Mouse (Mus musculus) neural tube, embryonic 12.5 days (tissue): ENCODE results near the gene Itih3. TPM values are rescaled to one million over a fixed set of nuclear protein-coding genes. Genes with fewer than 3 reads are reported as not detected.

Experiments
- ATAC-seq: fragments of 200-750 bp; cut with Nextera tagmentation; 2 replicates; pipeline ENCODE4 v1.8.0; 2017; ENCODE audit warnings: low read depth, mild to moderate bottlenecking, moderate TSS enrichment, moderate library complexity; ENCODE audit not compliant: low FRiP score
- H3K27ac ChIP-seq: fragments of 300-500 bp; sonication (generic); 2 replicates; pipeline ENCODE4 v1.5.1; 2016
- H3K27me3 ChIP-seq: fragments of 300-500 bp; sonication (generic); replicated peaks from 2 replicates; pipeline ENCODE4 v1.6.1; 2016; ENCODE audit warnings: mild to moderate bottlenecking
- H3K36me3 ChIP-seq: fragments of 300-500 bp; sonication (generic); 2 replicates; pipeline ENCODE4 v1.6.1; 2016; ENCODE audit warnings: mild to moderate bottlenecking
- H3K4me1 ChIP-seq: fragments of 300-500 bp; sonication (generic); 2 replicates; pipeline ENCODE4 v1.6.1; 2016
- H3K4me2 ChIP-seq: fragments of 300-500 bp; sonication (generic); replicated peaks from 2 replicates; pipeline ENCODE4 v1.6.1; 2016; ENCODE audit warnings: mild to moderate bottlenecking
- H3K4me3 ChIP-seq: fragments of 300-500 bp; sonication (generic); 2 replicates; pipeline ENCODE4 v1.5.1; 2016
- H3K9ac ChIP-seq: fragments of 300-500 bp; sonication (generic); 2 replicates; pipeline ENCODE4 v1.6.1; 2016; ENCODE audit warnings: mild to moderate bottlenecking
- H3K9me3 ChIP-seq: fragments of 300-500 bp; sonication (generic); 2 replicates; pipeline ENCODE4 v1.6.1; 2016; ENCODE audit warnings: mild to moderate bottlenecking
- WGBS: fragments of 180-500 bp; shearing (Covaris S2); methylation state at CpG from one replicate; pipeline ENCODE4 v1.1.7; 2016; 5-methylcytosine and 5-hydroxymethylcytosine counted together
- polyA plus RNA-seq: library from polyadenylated mRNA; unstranded; fragments of >200 nt; fragmentation: Nextera tagmentation; extraction: Ambion mirVana; gene quantifications from 2 replicates; pipeline ENCODE4 v1.2.1, GENCODE M21; 2016

Gene Itih3
- polyA plus RNA-seq = 0.09 and 0.24 TPM in 2 replicates

DNA sequence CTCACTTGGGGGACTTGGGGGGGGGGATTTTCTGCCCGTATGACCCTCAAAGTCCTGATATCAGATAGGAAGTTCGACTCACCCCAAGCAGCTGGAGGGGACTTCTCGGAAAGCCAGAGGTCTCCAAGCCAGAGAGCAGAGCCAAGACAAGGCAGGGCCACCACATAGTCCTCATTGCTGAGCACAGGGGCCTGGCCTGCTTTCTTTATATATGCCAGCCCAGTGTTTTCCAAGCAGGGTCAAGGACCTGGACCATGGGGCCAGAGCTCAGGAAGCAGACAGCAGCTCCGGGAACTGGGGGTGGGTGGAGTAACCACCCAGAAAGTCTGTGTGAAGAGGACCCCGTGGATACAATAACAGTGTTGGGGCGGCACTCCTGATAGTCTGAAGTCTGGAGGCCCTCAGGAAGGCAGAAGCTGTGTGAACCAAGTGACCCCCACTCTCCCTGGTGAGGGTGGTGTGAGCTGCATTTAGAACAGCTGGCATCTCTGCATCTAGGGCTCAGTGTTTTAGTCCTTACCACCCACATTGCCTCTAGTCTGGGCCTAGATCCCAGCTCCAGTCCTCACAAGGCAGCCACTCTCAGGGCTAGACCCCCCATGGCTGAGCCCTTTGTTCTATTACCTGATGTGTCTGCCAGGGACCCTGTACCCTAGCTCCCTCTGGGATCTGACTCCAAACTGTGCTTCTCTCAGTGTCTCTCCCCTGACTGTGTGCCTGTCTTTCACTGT lies at the start of gene Itih3:
Gene Itih3, minus strand, starts transcription at position 386 of the 731 bp plus-strand sequence.
- Histone ChIP-seq H3K9me3 (no peaks in the 10 kb centered on the region), H3K4me1 (no peaks in the 10 kb centered on the region), H3K4me2 (no peak within 1 kb of the TSS), H3K4me3 (no peak within 1 kb of the TSS), H3K9ac (no peak within 1 kb of the TSS), H3K36me3 (no peaks in the 10 kb centered on the region), H3K27me3 (no peaks in the 10 kb centered on the region), H3K27ac (no peak within 1 kb of the TSS)
- no peak for ATAC-seq
- WGBS = 76% methylated on average over 6 of the region's 6 CpGs

DNA sequence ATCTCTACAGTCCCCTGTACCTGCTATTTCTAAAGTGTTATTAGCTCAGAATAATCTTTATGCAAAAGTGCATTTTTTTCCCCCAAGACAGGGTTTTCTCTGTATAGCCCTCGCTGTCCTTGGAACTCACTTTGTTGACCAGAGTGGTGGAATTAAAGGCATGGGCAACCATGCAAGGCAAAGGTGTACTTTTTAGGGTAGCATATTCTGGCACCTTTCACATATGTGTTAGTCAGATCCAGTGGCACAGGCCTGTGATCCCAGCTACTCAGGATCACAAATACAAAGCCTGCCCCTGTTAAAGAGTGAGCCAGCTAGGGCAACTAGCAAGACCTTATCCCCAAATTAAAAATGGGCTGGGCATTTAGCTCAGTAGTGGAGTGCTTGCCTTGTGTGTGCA lies 36.8 kb upstream of the Itih3 start:
- H3K27me3 ChIP-seq = no peaks in the 10 kb centered on the region
- H3K36me3 ChIP-seq = peaks cover 22% of the 10 kb centered on the region
- no peak overlapping the region for H3K4me3 ChIP-seq
- H3K9ac ChIP-seq = no peak overlapping the region
- no peak for ATAC-seq
- 95% methylated on average over 1 of the region's 1 CpGs for WGBS
- H3K4me1 ChIP-seq = no peaks in the 10 kb centered on the region
- no peak overlapping the region for H3K27ac ChIP-seq
- H3K9me3 ChIP-seq = no peaks in the 10 kb centered on the region
- no peak overlapping the region for H3K4me2 ChIP-seq

DNA sequence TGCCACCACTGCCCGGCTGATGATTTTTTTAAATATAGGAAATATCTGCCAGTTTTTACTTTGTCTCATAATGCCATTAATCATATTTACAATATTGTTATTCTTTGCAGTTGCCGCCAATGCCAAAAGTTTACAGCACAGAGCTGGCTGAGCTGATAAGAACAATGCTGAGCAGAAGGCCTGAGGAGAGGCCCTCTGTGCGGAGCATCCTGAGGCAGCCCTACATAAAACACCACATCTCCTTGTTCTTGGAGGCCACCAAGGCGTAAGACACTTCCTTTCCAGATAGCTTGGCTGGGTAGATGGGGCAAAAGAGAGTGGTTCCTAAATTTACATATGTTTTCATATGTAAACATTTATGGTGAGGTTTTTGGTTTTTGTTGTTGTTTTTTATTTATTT lies 35.5 kb upstream of the Itih3 start:
- Histone ChIP-seq H3K4me3 (no peak overlapping the region), H3K36me3 (peaks cover 26% of the 10 kb centered on the region), H3K9ac (no peak overlapping the region), H3K27ac (no peak overlapping the region), H3K9me3 (no peaks in the 10 kb centered on the region), H3K4me2 (no peak overlapping the region), H3K4me1 (no peaks in the 10 kb centered on the region), H3K27me3 (no peaks in the 10 kb centered on the region)
- WGBS = 93% methylated on average over 4 of the region's 4 CpGs
- no peak for ATAC-seq

DNA sequence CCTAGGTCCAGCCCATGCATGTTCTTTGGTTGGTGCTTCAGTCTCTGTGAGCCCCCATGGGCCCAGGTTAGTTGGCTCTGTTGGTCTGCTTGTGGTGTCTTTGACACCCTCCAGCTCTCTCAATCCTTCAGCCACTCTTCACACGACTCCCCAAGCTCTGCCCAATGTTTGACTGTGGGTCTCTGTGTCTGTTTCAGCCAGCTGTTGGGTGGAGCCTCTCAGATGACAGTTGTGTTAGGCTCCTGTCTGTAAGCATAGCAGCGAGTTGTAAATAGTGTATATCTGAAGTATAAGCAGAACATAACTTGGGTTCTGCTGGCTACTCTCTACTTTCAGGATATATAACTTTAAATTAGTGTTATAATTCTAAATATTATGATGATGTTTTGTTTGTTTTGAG lies 35.0 kb upstream of the Itih3 start:
- WGBS = 84% methylated on average over 2 of the region's 2 CpGs
- peaks cover 29% of the 10 kb centered on the region for H3K36me3 ChIP-seq
- no peak for ATAC-seq

GRCm38 (mm10) chr14:30951154-30951825 lies 27.7 kb upstream of the Itih3 start, which contains the start of gene Nek4:
TSS of gene Nek4 (plus strand) at chr14:30951377.
- ATAC-seq = peak; percentile 98
- Histone ChIP-seq H3K9ac (peak within 1 kb of the TSS; percentile 69), H3K27ac (no peak within 1 kb of the TSS), H3K27me3 (no peaks in the 10 kb centered on the region), H3K4me3 (peak within 1 kb of the TSS; percentile 66), H3K36me3 (peaks cover 7% of the 10 kb centered on the region; the same call in 1 of the 2 replicates), H3K9me3 (no peaks in the 10 kb centered on the region), H3K4me2 (peak within 1 kb of the TSS; percentile 73), H3K4me1 (peaks cover 6% of the 10 kb centered on the region)
- WGBS = under 1% methylated on average over 57 of the region's 57 CpGs

More for the DNA sequence above, 35.0 kb upstream of the Itih3 start:
- H3K9ac ChIP-seq = no peak overlapping the region
- H3K9me3 ChIP-seq = no peaks in the 10 kb centered on the region
- no peak overlapping the region for H3K4me3 ChIP-seq
- H3K4me2 ChIP-seq = no peak overlapping the region
- H3K27ac ChIP-seq = no peak overlapping the region
- no peaks in the 10 kb centered on the region for H3K4me1 ChIP-seq
- H3K27me3 ChIP-seq = no peaks in the 10 kb centered on the region

DNA sequence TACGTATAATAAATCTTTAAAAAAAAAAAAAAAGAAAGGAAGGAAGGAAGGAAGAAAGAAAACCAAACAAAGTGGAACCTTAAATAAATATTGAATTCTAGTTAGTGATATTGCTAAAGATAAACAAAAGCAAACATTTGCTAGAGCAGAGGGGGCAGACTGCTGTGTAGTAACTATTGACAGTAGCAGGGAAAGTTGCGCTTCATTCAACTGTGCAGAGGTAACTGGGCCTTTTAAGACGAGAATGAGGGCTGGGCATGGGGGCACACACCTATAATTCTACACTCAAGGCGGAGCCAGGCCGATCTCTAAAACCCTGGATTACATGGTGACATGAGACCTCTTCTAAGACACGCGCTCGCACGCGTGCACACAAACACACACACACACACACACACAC lies 26.4 kb upstream of the Itih3 start:
- H3K4me1 ChIP-seq = peaks cover 6% of the 10 kb centered on the region
- no peak overlapping the region for H3K9ac ChIP-seq
- H3K9me3 ChIP-seq = no peaks in the 10 kb centered on the region
- H3K4me3 ChIP-seq = no peak overlapping the region
- WGBS = 96% methylated on average over 10 of the region's 10 CpGs
- H3K36me3 ChIP-seq = 0 out of 2 replicates have a peak, but pooled peaks cover 7% of the 10 kb centered on the region
- no peak for ATAC-seq
- no peaks in the 10 kb centered on the region for H3K27me3 ChIP-seq
- H3K4me2 ChIP-seq = no peak overlapping the region
- no peak overlapping the region for H3K27ac ChIP-seq

DNA sequence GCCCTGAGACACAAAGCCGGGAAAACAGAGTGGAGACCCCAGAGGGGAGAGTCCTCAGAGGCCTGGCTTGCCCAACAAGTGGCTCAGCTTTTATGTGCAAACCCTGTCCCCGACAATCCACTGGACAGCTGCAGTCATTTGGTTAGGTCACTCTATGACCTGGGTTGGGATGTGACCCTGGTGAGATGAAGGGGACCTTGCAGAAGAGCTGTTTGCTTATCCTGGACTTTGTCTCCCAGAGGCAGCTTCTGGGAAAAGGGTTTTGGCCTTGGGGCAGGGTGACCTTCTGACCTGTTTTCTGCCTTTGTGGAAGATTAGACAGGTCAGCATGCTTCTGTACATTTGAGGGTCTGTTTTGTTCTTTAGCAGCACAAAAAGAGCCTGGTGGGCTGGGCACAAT lies 21.2 kb upstream of the Itih3 start:
- WGBS = 75% methylated on average over 2 of the region's 2 CpGs
- Histone ChIP-seq H3K9ac (no peak overlapping the region), H3K27me3 (no peaks in the 10 kb centered on the region), H3K9me3 (no peaks in the 10 kb centered on the region), H3K27ac (no peak overlapping the region), H3K36me3 (no peaks in the 10 kb centered on the region), H3K4me2 (no peak overlapping the region), H3K4me3 (no peak overlapping the region), H3K4me1 (no peaks in the 10 kb centered on the region)
- no peak for ATAC-seq

DNA sequence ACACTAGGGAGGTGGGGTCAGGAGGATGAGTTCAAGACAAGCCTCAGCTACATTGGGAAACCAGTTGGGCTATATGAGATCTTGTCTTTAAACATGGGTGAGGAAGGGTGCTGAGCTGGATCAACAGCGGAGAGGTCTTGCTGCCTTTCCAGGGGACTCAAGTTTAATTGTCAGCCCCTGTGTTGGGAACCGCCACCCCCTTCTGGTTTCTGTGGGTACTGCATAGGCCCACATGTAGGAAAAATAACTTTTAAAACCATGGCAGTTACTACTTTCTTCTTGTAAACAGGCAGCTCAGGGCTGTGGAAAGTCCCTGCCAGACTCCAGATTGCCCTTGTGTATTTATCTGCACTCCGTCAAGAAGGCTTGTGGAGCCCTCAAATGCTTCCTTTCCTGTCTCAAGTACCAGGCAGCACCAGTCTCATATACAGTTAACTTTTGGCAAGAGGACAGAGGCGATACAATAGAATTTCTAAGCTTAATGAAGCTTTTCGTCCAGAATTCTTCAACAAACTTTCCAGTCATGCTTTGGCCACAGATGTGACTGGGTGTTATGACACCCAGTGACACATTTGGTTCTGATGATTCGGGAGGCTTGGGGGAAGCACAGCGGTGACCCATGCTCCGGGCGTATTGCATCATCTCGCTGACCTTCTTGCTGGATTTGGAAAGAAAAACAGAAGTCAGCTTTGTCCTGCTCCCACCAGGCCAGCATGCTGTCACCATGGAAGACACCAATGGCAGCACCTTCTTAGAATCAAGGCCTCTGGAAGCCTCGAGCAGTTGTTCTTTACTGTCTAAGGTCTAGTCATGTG lies 20.5 kb upstream of the Itih3 start:
- no peak overlapping the region for H3K27ac ChIP-seq
- H3K27me3 ChIP-seq = no peaks in the 10 kb centered on the region
- no peak overlapping the region for H3K4me2 ChIP-seq
- no peaks in the 10 kb centered on the region for H3K36me3 ChIP-seq
- H3K9ac ChIP-seq = no peak overlapping the region
- 70% methylated on average over 11 of the region's 11 CpGs for WGBS
- H3K4me3 ChIP-seq = no peak overlapping the region
- ATAC-seq = no peak
- H3K9me3 ChIP-seq = no peaks in the 10 kb centered on the region
- no peaks in the 10 kb centered on the region for H3K4me1 ChIP-seq

GRCm38 (mm10) chr14:30943038-30943437 lies 19.5 kb upstream of the Itih3 start, which contains the start of gene Itih1:
TSS of gene Itih1 (minus strand) at chr14:30943289.
- Histone ChIP-seq H3K36me3 (no peaks in the 10 kb centered on the region), H3K4me1 (no peaks in the 10 kb centered on the region), H3K9me3 (no peaks in the 10 kb centered on the region), H3K27ac (no peak within 1 kb of the TSS), H3K27me3 (no peaks in the 10 kb centered on the region), H3K9ac (no peak within 1 kb of the TSS), H3K4me3 (no peak within 1 kb of the TSS), H3K4me2 (no peak within 1 kb of the TSS)
- 91% methylated on average over 7 of the region's 7 CpGs for WGBS
- no peak for ATAC-seq

- Histone ChIP-seq H3K27ac (no peak overlapping the region), H3K36me3 (no peaks in the 10 kb centered on the region), H3K4me2 (no peak overlapping the region), H3K27me3 (no peaks in the 10 kb centered on the region), H3K9ac (no peak overlapping the region), H3K9me3 (no peaks in the 10 kb centered on the region), H3K4me3 (no peak overlapping the region), H3K4me1 (no peaks in the 10 kb centered on the region)
- ATAC-seq = no peak
- WGBS = 91% methylated on average over 4 of the region's 4 CpGs
Observed at GRCm38 (mm10) chr14:30942254-30942653, 18.7 kb upstream of the Itih3 start.

- Histone ChIP-seq H3K4me1 (no peaks in the 10 kb centered on the region), H3K9ac (no peak overlapping the region), H3K9me3 (no peaks in the 10 kb centered on the region), H3K4me3 (no peak overlapping the region), H3K4me2 (no peak overlapping the region), H3K27ac (no peak overlapping the region), H3K27me3 (no peaks in the 10 kb centered on the region), H3K36me3 (no peaks in the 10 kb centered on the region)
- WGBS = 87% methylated on average over 9 of the region's 9 CpGs
- ATAC-seq = no peak
Observed at GRCm38 (mm10) chr14:30933351-30933750, 9.8 kb upstream of the Itih3 start.

DNA sequence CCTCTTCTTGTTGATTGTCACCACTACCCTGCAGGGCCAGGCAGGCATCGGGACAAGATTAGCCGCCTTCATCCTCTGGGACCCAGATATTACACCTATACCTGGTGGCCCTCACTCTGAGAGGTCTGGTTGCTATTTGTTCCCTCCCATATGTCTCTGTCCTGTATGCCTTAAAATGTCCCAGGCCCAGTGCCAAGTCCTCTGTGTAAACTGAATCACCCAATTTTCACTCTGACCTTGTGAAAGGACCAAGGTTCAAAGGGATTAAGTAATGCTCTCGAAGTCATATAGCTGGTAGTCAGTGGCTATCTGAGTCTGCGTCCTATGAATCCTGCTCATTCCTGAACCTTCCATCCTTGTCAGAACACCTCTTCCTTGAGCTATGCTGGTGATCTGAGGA lies 6.8 kb upstream of the Itih3 start:
- no peaks in the 10 kb centered on the region for H3K9me3 ChIP-seq
- no peaks in the 10 kb centered on the region for H3K4me1 ChIP-seq
- no peaks in the 10 kb centered on the region for H3K27me3 ChIP-seq
- H3K4me2 ChIP-seq = no peak overlapping the region
- WGBS = 91% methylated on average over 4 of the region's 4 CpGs
- no peak overlapping the region for H3K9ac ChIP-seq
- no peaks in the 10 kb centered on the region for H3K36me3 ChIP-seq
- no peak for ATAC-seq
- no peak overlapping the region for H3K4me3 ChIP-seq
- H3K27ac ChIP-seq = no peak overlapping the region
